Mouse (Mus musculus): ENCODE measurements around the gene Ocel1.

GRCm38 (mm10) chr8:71346581-71346980 lies 24.5 kb upstream of the Ocel1 start:
- TF ChIP-seq POLR2A (IDR thresholded peaks at IDR 0.05; ENCODE audit: control insufficient read depth, low read depth, low read length) = no peak
- TF ChIP-seq CTCF (IDR thresholded peaks at IDR 0.05; ENCODE audit: control insufficient read depth, insufficient read depth, insufficient replicate concordance, low read depth, low read length) = no peak

Data from testis, adult 2 months (tissue).